Mouse (Mus musculus): ENCODE data around the gene Isl2. TPM values are rescaled to one million over a fixed set of nuclear protein-coding genes. Genes with fewer than 3 reads are reported as not detected.

Isl2 gene
- polyA plus RNA-seq, 1 experiment = not detected

GRCm38 (mm10) chr9:55545556-55546175 is 7.2 kb downstream of the Isl2 start:
- Histone ChIP-seq H3K27ac (ENCODE audit: insufficient read depth, low read depth, low read length) (no peak overlapping the region), H3K4me1 (ENCODE audit: control insufficient read depth, insufficient read depth, low read length) (no peaks in the 10 kb centered on the region; the same call in 1 of the 2 replicates), H3K4me3 (ENCODE audit: insufficient read depth, low read length) (peak overlapping the region; percentile 36)
- TF ChIP-seq CTCF (IDR thresholded peaks at IDR 0.05; ENCODE audit: low read depth, low read length) = no peak
- TF ChIP-seq POLR2A (IDR thresholded peaks at IDR 0.05; ENCODE audit: borderline replicate concordance, low read depth, low read length) = no peak

GRCm38 (mm10) chr9:55546176-55547010 is 7.9 kb downstream of the Isl2 start:
- H3K4me3 ChIP-seq (ENCODE audit: insufficient read depth, low read length) = peak overlapping the region; percentile 36
- no peaks in the 10 kb centered on the region; the same call in 1 of the 2 replicates for H3K4me1 ChIP-seq (ENCODE audit: control insufficient read depth, insufficient read depth, low read length)
- no peak for TF ChIP-seq POLR2A (IDR thresholded peaks at IDR 0.05; ENCODE audit: borderline replicate concordance, low read depth, low read length)
- no peak for TF ChIP-seq CTCF (IDR thresholded peaks at IDR 0.05; ENCODE audit: low read depth, low read length)
- no peak overlapping the region for H3K27ac ChIP-seq (ENCODE audit: insufficient read depth, low read depth, low read length)

GRCm38 (mm10) chr9:55548871-55549270 is 10.4 kb downstream of the Isl2 start:
- TF ChIP-seq POLR2A (IDR thresholded peaks at IDR 0.05; ENCODE audit: borderline replicate concordance, low read depth, low read length) (no peak), CTCF (IDR thresholded peaks at IDR 0.05; ENCODE audit: low read depth, low read length) (no peak)
- no peak overlapping the region for H3K4me3 ChIP-seq (ENCODE audit: insufficient read depth, low read length)
- no peaks in the 10 kb centered on the region; the same call in 1 of the 2 replicates for H3K4me1 ChIP-seq (ENCODE audit: control insufficient read depth, insufficient read depth, low read length)
- no peak overlapping the region for H3K27ac ChIP-seq (ENCODE audit: insufficient read depth, low read depth, low read length)

GRCm38 (mm10) chr9:55549302-55549890 is 10.9 kb downstream of the Isl2 start:
- no peak overlapping the region for H3K4me3 ChIP-seq (ENCODE audit: insufficient read depth, low read length)

GRCm38 (mm10) chr9:55554986-55555385 is 16.5 kb downstream of the Isl2 start:
- no peak for TF ChIP-seq CTCF (IDR thresholded peaks at IDR 0.05; ENCODE audit: low read depth, low read length)
- no peak for TF ChIP-seq POLR2A (IDR thresholded peaks at IDR 0.05; ENCODE audit: borderline replicate concordance, low read depth, low read length)
- Histone ChIP-seq H3K4me1 (ENCODE audit: control insufficient read depth, insufficient read depth, low read length) (peaks cover 4% of the 10 kb centered on the region; the same call in 1 of the 2 replicates), H3K4me3 (ENCODE audit: insufficient read depth, low read length) (no peak overlapping the region), H3K27ac (ENCODE audit: insufficient read depth, low read depth, low read length) (no peak overlapping the region)

More at GRCm38 (mm10) chr9:55549302-55549890, 10.9 kb downstream of the Isl2 start:
- Histone ChIP-seq H3K4me1 (ENCODE audit: control insufficient read depth, insufficient read depth, low read length) (no peaks in the 10 kb centered on the region; the same call in 1 of the 2 replicates), H3K27ac (ENCODE audit: insufficient read depth, low read depth, low read length) (no peak overlapping the region)
- TF ChIP-seq CTCF (IDR thresholded peaks at IDR 0.05; ENCODE audit: low read depth, low read length) (no peak), POLR2A (IDR thresholded peaks at IDR 0.05; ENCODE audit: borderline replicate concordance, low read depth, low read length) (no peak)

GRCm38 (mm10) chr9:55560960-55561359 is 22.5 kb downstream of the Isl2 start:
- TF ChIP-seq CTCF (IDR thresholded peaks at IDR 0.05; ENCODE audit: low read depth, low read length) = no peak
- TF ChIP-seq POLR2A (IDR thresholded peaks at IDR 0.05; ENCODE audit: borderline replicate concordance, low read depth, low read length) = no peak
- Histone ChIP-seq H3K27ac (ENCODE audit: insufficient read depth, low read depth, low read length) (no peak overlapping the region), H3K4me3 (ENCODE audit: insufficient read depth, low read length) (no peak overlapping the region), H3K4me1 (ENCODE audit: control insufficient read depth, insufficient read depth, low read length) (no peaks in the 10 kb centered on the region)

- no peak for TF ChIP-seq POLR2A (IDR thresholded peaks at IDR 0.05; ENCODE audit: borderline replicate concordance, low read depth, low read length)
- TF ChIP-seq CTCF (IDR thresholded peaks at IDR 0.05; ENCODE audit: low read depth, low read length) = no peak
These were observed 30.1 kb downstream of the Isl2 start for GRCm38 (mm10) chr9:55568466-55569159.

GRCm38 (mm10) chr9:55571071-55571470 is 32.6 kb downstream of the Isl2 start:
- no peak overlapping the region for H3K4me3 ChIP-seq (ENCODE audit: insufficient read depth, low read length)
- no peak overlapping the region for H3K27ac ChIP-seq (ENCODE audit: insufficient read depth, low read depth, low read length)
- peaks cover 3% of the 10 kb centered on the region for H3K4me1 ChIP-seq (ENCODE audit: control insufficient read depth, insufficient read depth, low read length)
- TF ChIP-seq CTCF (IDR thresholded peaks at IDR 0.05; ENCODE audit: low read depth, low read length) (no peak), POLR2A (IDR thresholded peaks at IDR 0.05; ENCODE audit: borderline replicate concordance, low read depth, low read length) (no peak)

More at GRCm38 (mm10) chr9:55568466-55569159, 30.1 kb downstream of the Isl2 start:
- Histone ChIP-seq H3K4me3 (ENCODE audit: insufficient read depth, low read length) (no peak overlapping the region), H3K4me1 (ENCODE audit: control insufficient read depth, insufficient read depth, low read length) (peaks cover 2% of the 10 kb centered on the region; the same call in 1 of the 2 replicates), H3K27ac (ENCODE audit: insufficient read depth, low read depth, low read length) (no peak overlapping the region)

- Histone ChIP-seq H3K27ac (ENCODE audit: insufficient read depth, low read depth, low read length) (no peak overlapping the region), H3K4me3 (ENCODE audit: insufficient read depth, low read length) (no peak overlapping the region), H3K4me1 (ENCODE audit: control insufficient read depth, insufficient read depth, low read length) (peaks cover 7% of the 10 kb centered on the region)
- no peak for TF ChIP-seq CTCF (IDR thresholded peaks at IDR 0.05; ENCODE audit: low read depth, low read length)
- no peak for TF ChIP-seq POLR2A (IDR thresholded peaks at IDR 0.05; ENCODE audit: borderline replicate concordance, low read depth, low read length)
These were observed 38.1 kb downstream of the Isl2 start for GRCm38 (mm10) chr9:55576571-55576970.
